Mouse (Mus musculus): ENCODE results near the gene Cdhr4.

DNA sequence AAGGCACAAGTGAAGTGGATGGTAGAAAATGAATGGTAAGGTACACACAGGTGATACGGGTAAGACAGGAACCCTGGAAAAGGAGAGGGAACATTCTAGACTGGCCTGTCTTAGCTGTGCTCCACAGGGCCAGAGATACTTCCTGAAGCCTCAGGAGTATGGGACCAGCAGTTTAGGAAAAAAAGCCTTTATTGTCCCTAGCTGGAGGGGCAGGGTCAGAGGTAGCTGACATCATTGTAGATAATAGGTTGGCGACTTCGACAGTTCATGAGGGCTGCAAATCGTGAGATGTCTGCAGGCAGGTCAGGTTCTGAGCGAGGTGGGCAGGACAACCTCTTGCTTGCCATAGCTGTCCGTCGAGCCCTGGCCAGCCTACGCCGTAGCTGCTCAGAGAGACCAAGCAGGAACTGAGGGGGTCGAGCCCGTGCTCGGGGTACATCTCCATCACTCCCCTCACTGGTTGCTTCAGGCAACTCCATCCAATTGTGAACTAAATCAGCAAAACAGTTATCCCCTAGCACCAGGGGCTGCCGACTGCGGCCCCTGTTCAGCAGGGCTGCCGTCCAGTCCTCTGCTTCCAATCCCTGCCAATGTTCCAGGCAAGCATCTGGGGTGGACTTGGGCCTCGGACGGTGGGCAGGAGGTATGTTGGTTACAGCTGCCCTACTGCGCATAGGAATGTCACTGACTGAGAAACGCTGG, 8.1 kb upstream of the Cdhr4 start:
- TF ChIP-seq GATA1 (IDR thresholded peaks at IDR 0.05; ENCODE audit: low read length), result no peak
- TF ChIP-seq TAL1 (IDR thresholded peaks at IDR 0.05; ENCODE audit: low read length), result no peak
